Mouse (Mus musculus) Patski (cell line): Measurements from ENCODE around the gene Rgs14. TPM values are rescaled to one million over a fixed set of nuclear protein-coding genes. Genes with fewer than 3 reads are reported as not detected.

Experiments
- ATAC-seq: fragments of 100-300 bp; one replicate; pipeline ENCODE4 v1.8.0; 2021
- CTCF ChIA-PET: fragments of 350-600 bp; sonication (Branson Sonifier 250); formaldehyde crosslinking; loops from one replicate; lab custom pipeline; 2022; ENCODE audit warnings: inconsistent platforms; lab: Charles Lee
- POLR2A ChIA-PET: fragments of 350-600 bp; sonication (Branson Sonifier 250); formaldehyde crosslinking; loops from one replicate; lab custom pipeline; 2022; ENCODE audit warnings: antibody characterized with exemption, inconsistent platforms; lab: Charles Lee
- DNase-seq: peaks from one replicate; pipeline ENCODE4 v3.0.0-alpha.2; 2011; ENCODE audit warnings: low read depth, low spot score
- H3K27me3 ChIP-seq: fragments of 371-371 bp; one replicate; pipeline ENCODE4 v1.5.1; 2021
- CTCF ChIP-seq: fragments of 100-300 bp; IDR thresholded peaks from one replicate; pipeline ENCODE4 v1.5.1; 2021
- in situ Hi-C: fragments of 300-500 bp; cut with MboI; formaldehyde crosslinking; loops from 3 replicates; pipeline ENCODE4 v1.11.1; 2018; ENCODE audit warnings: low pct_unique_long_range_greater_than_20kb, mixed read lengths
- polyA plus RNA-seq: library from polyadenylated mRNA; unstranded; gene quantifications from one replicate; pipeline ENCODE4 v1.2.3, GENCODE M21; 2021

The Rgs14 gene
- polyA plus RNA-seq, 1 experiment from 2014 or later: 0.54 TPM

DNA sequence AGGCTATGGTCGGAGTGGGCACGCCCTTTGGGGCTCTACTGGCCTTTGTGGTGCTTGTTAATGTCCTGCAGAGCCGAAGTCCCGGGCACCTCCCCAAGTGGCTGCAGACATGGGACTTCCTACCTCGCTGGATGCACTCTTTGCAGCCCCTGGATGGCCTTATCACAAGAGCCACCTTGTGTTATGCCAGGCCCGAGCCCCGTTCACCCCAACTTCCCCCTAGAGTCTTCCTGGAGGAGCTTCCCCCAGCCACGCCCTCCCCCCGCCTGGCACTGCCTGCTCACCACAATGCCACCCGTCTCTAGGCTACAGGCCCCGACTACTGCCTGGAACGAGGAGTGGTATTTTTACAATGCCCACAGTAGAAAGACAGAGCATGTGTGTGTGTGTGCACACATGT is 43.8 kb downstream of the Rgs14 start:
- no peak for TF ChIP-seq CTCF
- ATAC-seq (no peak), DNase-seq (no peak)
- H3K27me3 ChIP-seq: peaks cover 6% of the 10 kb centered on the region
- in situ Hi-C loops: no loop called here
- ChIA-PET CTCF (interaction anchor here (1.4 kb wide), 1 partner anchor 8 kb away, joined by 3 read pairs; no protein-coding TSS in a partner anchor), POLR2A (no interaction called here)

DNA sequence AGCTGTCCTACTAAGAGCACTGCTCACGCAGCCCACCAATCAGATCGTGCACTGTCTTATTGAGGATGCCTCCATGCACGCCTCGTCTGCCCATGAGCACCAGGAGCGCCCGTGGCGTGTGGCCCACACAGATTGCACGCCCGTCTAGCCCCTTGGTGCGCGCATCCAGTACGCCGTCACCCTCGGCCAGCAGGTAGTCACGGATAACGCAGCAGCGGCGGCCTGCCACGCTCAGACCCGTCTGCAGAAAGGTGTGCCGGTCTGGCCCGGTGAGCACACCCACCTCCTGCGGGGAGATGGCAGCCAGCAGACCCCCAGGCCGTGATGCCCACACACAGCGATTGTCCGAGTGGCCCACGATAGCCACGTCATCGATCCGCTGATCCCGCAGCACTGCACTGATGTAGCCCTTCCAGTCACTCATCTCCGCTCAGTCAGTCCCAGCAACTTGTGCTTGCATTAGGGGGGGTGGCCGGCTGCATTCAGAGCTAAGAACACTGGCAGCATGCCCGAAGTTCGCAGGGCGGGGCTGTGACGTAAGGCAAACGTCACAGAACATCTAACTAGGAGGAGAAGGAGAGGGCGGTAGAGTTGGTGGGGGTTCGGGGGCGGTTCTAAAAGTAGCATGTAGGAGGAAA is 45.3 kb downstream of the Rgs14 start, which contains the start of gene Pfn3:
Pfn3 (minus strand) TSS at position 490 of the 638 bp plus-strand sequence.
- no peak for DNase-seq
- peaks cover 6% of the 10 kb centered on the region for H3K27me3 ChIP-seq
- in situ Hi-C loops: no loop called here
- POLR2A ChIA-PET: no interaction called here
- CTCF ChIA-PET: no interaction called here
- TF ChIP-seq CTCF: no peak
- no peak for ATAC-seq

DNA sequence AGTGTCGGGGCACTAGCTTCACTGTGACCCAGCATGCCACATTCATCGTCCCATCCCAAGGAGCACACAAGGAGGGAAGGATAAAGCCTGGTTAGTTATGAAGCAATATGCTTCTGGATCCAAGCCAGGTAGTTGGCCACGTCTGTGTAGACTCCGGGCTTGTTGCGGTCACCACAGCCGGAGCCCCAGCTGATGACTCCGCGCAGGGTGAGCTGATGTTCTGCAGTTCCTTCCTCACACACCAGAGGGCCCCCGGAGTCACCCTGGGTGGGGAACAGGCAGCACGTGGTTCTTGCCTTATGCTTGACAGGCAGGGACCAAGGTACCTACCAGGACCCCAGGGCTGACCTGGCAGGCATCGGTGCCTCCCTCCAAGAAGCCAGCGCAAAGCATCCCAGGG is 48.5 kb downstream of the Rgs14 start:
- in situ Hi-C loops: no loop called here
- CTCF ChIA-PET: interaction anchor here (1.2 to 5.4 kb wide), 4 partner anchors 12 to 53 kb away, joined by 6 to 30 read pairs (median 6); no protein-coding TSS in a partner anchor
- POLR2A ChIA-PET: interaction anchor here (0.9 to 2.6 kb wide), 2 partner anchors 48 to 53 kb away, joined by 3 to 9 read pairs; no protein-coding TSS in a partner anchor
- peak; percentile 71 for ATAC-seq
- TF ChIP-seq CTCF: no peak
- H3K27me3 ChIP-seq: peaks cover 16% of the 10 kb centered on the region
- DNase-seq: peak; percentile 34

DNA sequence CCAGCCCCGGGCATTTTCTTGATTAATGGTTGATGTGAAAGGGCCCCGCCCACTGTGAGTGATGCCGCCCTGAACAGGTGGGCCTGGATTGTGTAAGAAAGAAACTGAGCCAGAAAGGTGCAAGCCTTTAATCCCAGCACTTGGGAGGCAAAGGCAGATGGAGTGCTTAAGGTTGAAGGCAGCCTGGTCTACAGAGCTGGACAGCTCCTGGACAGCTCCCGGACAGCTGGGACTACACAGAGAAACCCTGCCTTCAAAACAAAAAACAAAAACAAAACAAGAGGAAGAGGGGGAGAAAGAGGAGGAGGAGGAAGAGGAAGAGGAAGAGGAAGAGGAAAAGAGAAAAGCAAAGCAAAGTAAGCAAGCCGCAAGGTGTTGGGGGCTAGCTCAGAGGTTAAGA is 49.6 kb downstream of the Rgs14 start:
- peaks cover 16% of the 10 kb centered on the region for H3K27me3 ChIP-seq
- TF ChIP-seq CTCF: no peak
- POLR2A ChIA-PET: interaction anchor here (0.8 kb wide), 2 partner anchors 52 to 58 kb away, joined by 3 to 4 read pairs; no protein-coding TSS in a partner anchor
- CTCF ChIA-PET: interaction anchor here (1.4 to 5.4 kb wide), 2 partner anchors 46 to 52 kb away, joined by 4 to 30 read pairs; no protein-coding TSS in a partner anchor
- in situ Hi-C loops: no loop called here
- ATAC-seq (no peak), DNase-seq (no peak)

DNA sequence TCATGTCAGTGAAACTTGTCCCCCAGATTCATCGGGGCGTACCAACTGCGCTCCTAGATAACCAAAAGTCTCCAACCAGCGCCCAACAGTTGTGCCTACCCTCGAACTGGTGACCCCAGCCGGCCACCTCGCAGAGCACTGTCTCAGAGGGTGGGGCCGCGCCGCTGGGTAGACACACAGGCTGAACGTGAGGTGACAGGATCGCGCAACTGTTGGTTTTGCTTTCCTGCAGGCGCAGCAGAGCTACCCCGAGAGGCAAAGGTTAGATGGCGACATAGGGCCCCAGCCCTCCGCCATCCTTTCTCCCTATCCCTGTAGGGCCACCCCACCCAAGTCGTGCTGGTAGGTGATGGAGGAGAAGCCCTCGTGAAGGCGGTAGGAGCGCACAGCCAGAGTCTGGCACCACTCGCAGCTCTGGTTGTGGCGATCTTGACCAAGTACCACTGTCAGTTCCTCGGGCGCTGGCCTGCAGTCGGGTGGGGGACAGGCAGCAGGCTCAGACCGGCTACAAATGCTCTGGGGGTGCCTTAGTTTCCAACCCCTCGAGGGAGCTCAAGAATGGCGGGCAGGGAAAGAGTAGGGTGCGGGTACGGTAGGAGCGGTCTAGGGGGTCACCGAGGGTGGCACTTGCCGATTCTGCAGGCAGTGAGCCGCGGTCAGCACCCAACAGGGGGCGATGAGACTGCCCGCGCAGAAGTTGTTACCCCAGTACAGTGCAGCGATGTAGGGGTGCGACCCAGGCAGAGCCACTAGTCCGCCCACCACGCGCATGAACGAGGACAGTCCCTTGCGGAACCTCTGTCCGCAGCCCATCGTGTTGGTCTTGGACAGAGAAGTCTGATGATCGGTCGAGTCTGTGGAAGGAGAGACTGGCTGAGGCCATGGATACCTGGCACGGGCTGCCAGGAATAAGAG is 50.7 kb downstream of the Rgs14 start:
- TF ChIP-seq CTCF: no peak
- CTCF ChIA-PET: interaction anchor here (1.4 to 5.4 kb wide), 2 partner anchors 45 to 50 kb away, joined by 4 to 30 read pairs; no protein-coding TSS in a partner anchor
- in situ Hi-C loops: no loop called here
- DNase-seq: no peak
- POLR2A ChIA-PET: interaction anchor here (0.6 kb wide), 2 partner anchors 81 to 89 kb away, joined by 3 read pairs; no protein-coding TSS in a partner anchor
- H3K27me3 ChIP-seq: peaks cover 10% of the 10 kb centered on the region
- ATAC-seq: no peak

- POLR2A ChIA-PET: interaction anchor here (0.6 kb wide), 2 partner anchors 82 to 88 kb away, joined by 3 read pairs; no protein-coding TSS in a partner anchor
- ATAC-seq: no peak
- TF ChIP-seq CTCF: no peak
- H3K27me3 ChIP-seq: peaks cover 10% of the 10 kb centered on the region
- CTCF ChIA-PET: interaction anchor here (5.4 kb wide), 1 partner anchor 50 kb away, joined by 30 read pairs; no protein-coding TSS in a partner anchor
- no peak for DNase-seq
- in situ Hi-C loops: no loop called here
These were observed 51.6 kb downstream of the Rgs14 start for GRCm38 (mm10) chr13:55420933-55421800.

DNA sequence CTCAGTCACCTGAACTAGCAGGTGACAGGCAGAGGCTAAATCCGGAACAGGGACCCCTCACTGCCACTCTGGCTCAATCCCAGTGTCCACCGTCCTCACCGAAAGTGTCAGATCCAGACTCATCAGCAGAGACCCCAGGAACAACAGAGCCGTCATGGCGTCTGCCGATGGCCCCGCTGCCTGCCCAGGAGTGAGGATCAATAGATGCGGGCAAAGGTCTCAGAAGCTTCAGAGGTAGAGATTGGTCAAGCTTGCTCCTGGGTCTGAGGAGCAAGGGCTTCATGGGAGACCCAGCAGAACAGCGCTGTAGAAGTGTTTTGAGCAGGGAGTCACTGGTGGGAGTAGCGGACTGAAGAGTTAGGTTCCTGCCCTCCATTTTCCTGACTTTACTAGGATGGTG is 57.1 kb downstream of the Rgs14 start, which contains the start of gene F12:
F12 (minus strand) TSS at position 181 of the 400 bp plus-strand sequence.
- no peak for TF ChIP-seq CTCF
- DNase-seq: no peak
- no peaks in the 10 kb centered on the region for H3K27me3 ChIP-seq
- CTCF ChIA-PET: no interaction called here
- POLR2A ChIA-PET: no interaction called here
- in situ Hi-C loops: loop anchor here (5.0 kb wide), 1 partner anchor 54 kb away; no protein-coding TSS in a partner anchor
- ATAC-seq: no peak

DNA sequence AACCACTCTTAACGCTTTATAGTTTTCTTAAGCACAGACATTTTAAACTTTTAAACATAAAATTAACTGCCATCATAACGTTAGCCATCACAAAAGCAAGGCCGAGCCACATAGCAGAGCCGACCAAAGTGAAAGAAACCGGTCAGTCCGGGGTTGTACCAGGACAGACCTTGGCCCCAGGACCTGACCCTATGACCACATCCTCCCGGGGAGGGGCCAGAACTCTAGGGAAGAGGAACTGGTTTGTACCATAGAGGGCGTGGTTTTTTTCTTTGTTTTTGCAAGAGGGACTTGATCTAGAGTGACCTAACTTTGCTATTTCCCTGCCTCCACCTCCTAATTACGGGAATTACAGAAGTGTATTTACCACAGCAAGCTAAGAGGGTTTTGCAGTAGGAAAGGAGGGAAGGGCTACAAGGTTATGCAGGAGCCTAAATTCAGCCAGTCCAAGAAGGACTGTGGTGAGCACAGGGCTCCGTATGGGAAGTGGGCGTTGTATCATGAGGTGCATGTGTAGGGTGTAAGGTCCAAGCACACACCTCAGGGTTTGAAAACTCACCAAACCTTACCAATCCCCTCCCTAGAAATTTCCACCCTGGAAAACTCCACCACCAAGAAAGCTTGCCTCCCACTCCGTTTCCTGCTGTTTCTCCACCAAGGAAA is 59.8 kb downstream of the Rgs14 start:
- ATAC-seq (no peak), DNase-seq (no peak)
- no peaks in the 10 kb centered on the region for H3K27me3 ChIP-seq
- in situ Hi-C loops: loop anchor here (5.0 kb wide), 1 partner anchor 57 kb away; no protein-coding TSS in a partner anchor
- ChIA-PET CTCF (interaction anchor here (1.4 kb wide), 1 partner anchor 15 kb away, joined by 4 read pairs; no protein-coding TSS in a partner anchor), POLR2A (interaction anchor here (0.6 kb wide), 1 partner anchor 12 kb away, joined by 5 read pairs; no protein-coding TSS in a partner anchor)
- TF ChIP-seq CTCF: no peak

DNA sequence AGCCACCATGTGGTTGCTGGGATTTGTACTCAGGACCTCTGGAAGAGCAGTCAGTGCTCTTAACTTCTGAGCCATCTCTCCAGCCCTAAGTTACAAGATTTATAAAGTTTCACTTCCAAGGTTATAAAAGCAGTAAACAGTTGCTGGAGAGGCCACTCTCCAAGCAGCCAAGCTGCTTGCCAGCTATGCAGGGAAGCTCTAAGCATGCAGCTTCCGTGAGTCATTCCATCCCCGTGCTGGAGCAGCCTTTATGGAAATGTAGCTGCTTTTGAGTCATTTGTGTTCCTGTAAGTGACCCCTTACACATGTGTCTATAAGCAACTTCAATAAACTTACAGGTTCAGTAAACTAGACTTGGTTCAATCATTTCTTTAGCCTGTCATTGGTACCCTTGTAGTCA is 61.0 kb downstream of the Rgs14 start:
- H3K27me3 ChIP-seq: no peaks in the 10 kb centered on the region
- ChIA-PET POLR2A (no interaction called here), CTCF (no interaction called here)
- ATAC-seq (no peak), DNase-seq (no peak)
- in situ Hi-C loops: no loop called here
- no peak for TF ChIP-seq CTCF
